Mouse (Mus musculus): ENCODE measurements around the gene Mrgprd. TPM values are rescaled to one million over a fixed set of nuclear protein-coding genes. Genes with fewer than 3 reads are reported as not detected.

The Mrgprd gene
- polyA plus RNA-seq, 1 experiment = not detected

DNA sequence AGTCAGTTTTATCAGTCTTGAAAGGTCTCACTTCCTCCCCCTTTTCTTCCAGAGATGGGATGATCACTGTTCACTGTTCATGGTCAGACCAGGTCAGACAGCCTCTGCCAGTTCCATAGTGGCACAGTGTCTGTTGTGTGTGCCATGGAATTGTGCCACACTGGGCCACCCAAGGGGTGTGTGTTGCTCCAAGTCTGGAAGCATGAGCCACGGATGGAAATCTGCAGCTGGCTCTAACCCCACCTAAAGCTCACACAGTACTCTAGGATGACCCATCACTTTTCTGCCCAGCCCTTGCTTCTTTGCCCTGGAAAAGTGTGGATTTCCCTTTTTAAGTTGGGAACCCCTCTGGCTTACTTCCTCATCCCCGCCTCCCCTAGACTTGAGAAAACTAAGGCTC is 10.5 kb upstream of the Mrgprd start:
- H3ac ChIP-seq (ENCODE audit: control insufficient read depth, insufficient read length) = no peak overlapping the region
- no peak overlapping the region for H3K4me2 ChIP-seq (ENCODE audit: low read depth)
- no peaks in the 10 kb centered on the region for H3K27me3 ChIP-seq (ENCODE audit: control insufficient read depth, insufficient read depth, insufficient read length)
- H3K4me3 ChIP-seq = no peak overlapping the region
- no peaks in the 10 kb centered on the region for H3K36me3 ChIP-seq (ENCODE audit: control insufficient read depth, insufficient read depth)
- TF ChIP-seq MYOD1 (IDR thresholded peaks at IDR 0.05; ENCODE audit: control insufficient read depth in 1 of 3, insufficient read length in 2 of 3, low read depth in 2 of 3) (no peak), POLR2AphosphoS2 (IDR thresholded peaks at IDR 0.05; ENCODE audit: insufficient read length, low read depth) (no peak), USF1 (IDR thresholded peaks at IDR 0.05; ENCODE audit: low read depth) (no peak), REST (IDR thresholded peaks at IDR 0.05; ENCODE audit: insufficient read depth, insufficient read length) (no peak)
- H3K79me2 ChIP-seq (ENCODE audit: control insufficient read depth, insufficient read depth) = no peaks in the 10 kb centered on the region

DNA sequence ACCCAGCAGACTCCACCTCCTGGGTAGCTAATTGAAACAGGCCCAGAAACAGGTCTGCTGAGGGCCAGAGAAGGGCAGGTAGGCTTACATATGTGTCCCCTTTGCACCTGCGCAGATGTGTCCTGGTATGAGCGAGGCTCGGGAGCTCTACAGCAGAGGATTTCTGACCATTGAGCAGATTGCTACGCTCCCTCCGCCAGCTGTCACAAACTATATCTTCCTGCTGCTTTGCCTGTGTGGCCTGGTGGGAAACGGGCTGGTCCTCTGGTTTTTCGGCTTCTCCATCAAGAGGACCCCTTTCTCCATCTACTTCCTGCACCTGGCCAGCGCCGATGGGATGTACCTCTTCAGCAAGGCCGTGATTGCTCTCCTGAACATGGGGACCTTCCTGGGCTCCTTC is 7.0 kb upstream of the Mrgprd start:
- Histone ChIP-seq H3K4me2 (ENCODE audit: low read depth) (no peak overlapping the region), H3K4me3 (no peak overlapping the region), H3K36me3 (ENCODE audit: control insufficient read depth, insufficient read depth) (no peaks in the 10 kb centered on the region), H3K79me2 (ENCODE audit: control insufficient read depth, insufficient read depth) (no peaks in the 10 kb centered on the region), H3K27me3 (ENCODE audit: control insufficient read depth, insufficient read depth, insufficient read length) (no peaks in the 10 kb centered on the region), H3ac (ENCODE audit: control insufficient read depth, insufficient read length) (no peak overlapping the region)
- TF ChIP-seq TCF3 (IDR thresholded peaks at IDR 0.05; ENCODE audit: insufficient read length, low read depth) = no peak
- TF ChIP-seq POLR2A (IDR thresholded peaks at IDR 0.05; ENCODE audit: insufficient read length, low read depth) = no peak
- TF ChIP-seq MAX (IDR thresholded peaks at IDR 0.05; ENCODE audit: low read depth) = no peak
- no peak for TF ChIP-seq E2F4 (IDR thresholded peaks at IDR 0.05; ENCODE audit: insufficient read depth)
- no peak for TF ChIP-seq USF1 (IDR thresholded peaks at IDR 0.05; ENCODE audit: low read depth)
- TF ChIP-seq POLR2AphosphoS2 (IDR thresholded peaks at IDR 0.05; ENCODE audit: insufficient read length, low read depth) = no peak
- TF ChIP-seq MYOG (IDR thresholded peaks at IDR 0.05; ENCODE audit: control insufficient read depth in 1 of 3, insufficient read depth in 1 of 3, insufficient read length in 2 of 3, low read depth in 2 of 3) = no peak
- TF ChIP-seq MYOD1 (IDR thresholded peaks at IDR 0.05; ENCODE audit: control insufficient read depth in 1 of 3, insufficient read length in 2 of 3, low read depth in 2 of 3) = no peak
- no peak for TF ChIP-seq REST (IDR thresholded peaks at IDR 0.05; ENCODE audit: insufficient read depth, insufficient read length)
- no peak for TF ChIP-seq CEBPB (IDR thresholded peaks at IDR 0.05; ENCODE audit: insufficient read depth, poor library complexity, severe bottlenecking)
- TF ChIP-seq TCF12 (IDR thresholded peaks at IDR 0.05; ENCODE audit: insufficient read depth, poor library complexity, severe bottlenecking) = no peak
- TF ChIP-seq SRF (IDR thresholded peaks at IDR 0.05; ENCODE audit: control insufficient read depth, insufficient read length, low read depth) = no peak

DNA sequence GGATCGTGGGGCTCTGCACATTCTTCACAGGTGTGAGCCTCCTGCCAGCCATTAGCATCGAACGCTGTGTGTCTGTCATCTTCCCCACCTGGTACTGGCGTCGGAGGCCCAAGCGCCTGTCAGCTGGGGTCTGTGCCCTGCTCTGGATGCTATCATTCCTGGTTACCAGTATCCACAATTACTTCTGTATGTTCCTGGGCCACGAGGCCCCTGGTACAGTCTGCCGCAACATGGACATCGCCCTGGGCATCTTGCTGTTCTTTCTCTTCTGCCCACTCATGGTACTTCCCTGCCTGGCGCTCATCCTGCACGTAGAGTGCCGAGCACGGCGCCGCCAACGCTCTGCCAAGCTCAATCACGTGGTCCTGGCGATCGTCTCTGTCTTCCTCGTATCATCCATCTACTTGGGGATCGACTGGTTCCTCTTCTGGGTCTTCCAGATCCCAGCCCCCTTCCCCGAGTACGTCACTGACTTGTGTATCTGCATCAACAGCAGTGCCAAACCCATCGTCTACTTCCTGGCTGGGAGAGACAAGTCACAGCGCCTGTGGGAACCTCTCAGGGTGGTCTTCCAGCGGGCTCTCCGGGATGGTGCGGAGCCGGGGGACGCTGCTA is 6.5 kb upstream of the Mrgprd start:
- Histone ChIP-seq H3ac (ENCODE audit: control insufficient read depth, insufficient read length) (no peak overlapping the region), H3K4me3 (no peak overlapping the region), H3K4me2 (ENCODE audit: low read depth) (no peak overlapping the region), H3K36me3 (ENCODE audit: control insufficient read depth, insufficient read depth) (no peaks in the 10 kb centered on the region), H3K27me3 (ENCODE audit: control insufficient read depth, insufficient read depth, insufficient read length) (no peaks in the 10 kb centered on the region), H3K79me2 (ENCODE audit: control insufficient read depth, insufficient read depth) (no peaks in the 10 kb centered on the region)
- TF ChIP-seq MYOG (IDR thresholded peaks at IDR 0.05; ENCODE audit: control insufficient read depth in 1 of 3, insufficient read depth in 1 of 3, insufficient read length in 2 of 3, low read depth in 2 of 3) = no peak

DNA sequence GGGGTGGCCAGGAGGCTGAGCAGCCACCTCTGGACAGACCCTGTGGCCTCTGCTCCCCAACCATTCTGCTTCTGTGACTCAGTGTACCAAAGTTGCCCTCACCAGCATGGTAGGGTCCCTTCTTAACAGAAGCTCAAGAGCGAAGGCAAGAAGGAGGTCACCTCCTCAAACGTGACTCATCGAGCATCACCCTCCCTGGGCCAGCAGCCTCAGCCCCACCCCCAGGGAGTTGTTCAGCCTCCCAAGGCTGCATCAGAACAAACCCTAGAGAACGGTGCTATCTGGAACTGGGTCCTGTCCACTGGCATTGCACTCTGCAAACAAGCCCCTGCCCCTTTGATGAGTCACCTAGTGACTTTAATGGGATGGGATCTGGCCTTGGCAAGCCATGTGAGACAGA is 5.8 kb upstream of the Mrgprd start:
- H3K4me2 ChIP-seq (ENCODE audit: low read depth) = no peak overlapping the region
- H3ac ChIP-seq (ENCODE audit: control insufficient read depth, insufficient read length) = no peak overlapping the region
- no peak overlapping the region for H3K4me3 ChIP-seq
- no peaks in the 10 kb centered on the region for H3K36me3 ChIP-seq (ENCODE audit: control insufficient read depth, insufficient read depth)
- H3K79me2 ChIP-seq (ENCODE audit: control insufficient read depth, insufficient read depth) = no peaks in the 10 kb centered on the region
- TF ChIP-seq CEBPB (IDR thresholded peaks at IDR 0.05; ENCODE audit: insufficient read depth, poor library complexity, severe bottlenecking) = no peak
- TF ChIP-seq MYOG (IDR thresholded peaks at IDR 0.05; ENCODE audit: control insufficient read depth in 1 of 3, insufficient read depth in 1 of 3, insufficient read length in 2 of 3, low read depth in 2 of 3) = no peak
- TF ChIP-seq MYOD1 (IDR thresholded peaks at IDR 0.05; ENCODE audit: control insufficient read depth in 1 of 3, insufficient read length in 2 of 3, low read depth in 2 of 3) = no peak
- no peak for TF ChIP-seq POLR2AphosphoS2 (IDR thresholded peaks at IDR 0.05; ENCODE audit: insufficient read length, low read depth)
- TF ChIP-seq E2F4 (IDR thresholded peaks at IDR 0.05; ENCODE audit: insufficient read depth) = no peak
- TF ChIP-seq TCF12 (IDR thresholded peaks at IDR 0.05; ENCODE audit: insufficient read depth, poor library complexity, severe bottlenecking) = no peak
- TF ChIP-seq TCF3 (IDR thresholded peaks at IDR 0.05; ENCODE audit: insufficient read length, low read depth) = no peak
- TF ChIP-seq MAX (IDR thresholded peaks at IDR 0.05; ENCODE audit: low read depth) = no peak
- no peak for TF ChIP-seq POLR2A (IDR thresholded peaks at IDR 0.05; ENCODE audit: insufficient read length, low read depth)
- TF ChIP-seq REST (IDR thresholded peaks at IDR 0.05; ENCODE audit: insufficient read depth, insufficient read length) = no peak
- TF ChIP-seq SRF (IDR thresholded peaks at IDR 0.05; ENCODE audit: control insufficient read depth, insufficient read length, low read depth) = no peak
- TF ChIP-seq USF1 (IDR thresholded peaks at IDR 0.05; ENCODE audit: low read depth) = no peak
- H3K27me3 ChIP-seq (ENCODE audit: control insufficient read depth, insufficient read depth, insufficient read length) = no peaks in the 10 kb centered on the region

DNA sequence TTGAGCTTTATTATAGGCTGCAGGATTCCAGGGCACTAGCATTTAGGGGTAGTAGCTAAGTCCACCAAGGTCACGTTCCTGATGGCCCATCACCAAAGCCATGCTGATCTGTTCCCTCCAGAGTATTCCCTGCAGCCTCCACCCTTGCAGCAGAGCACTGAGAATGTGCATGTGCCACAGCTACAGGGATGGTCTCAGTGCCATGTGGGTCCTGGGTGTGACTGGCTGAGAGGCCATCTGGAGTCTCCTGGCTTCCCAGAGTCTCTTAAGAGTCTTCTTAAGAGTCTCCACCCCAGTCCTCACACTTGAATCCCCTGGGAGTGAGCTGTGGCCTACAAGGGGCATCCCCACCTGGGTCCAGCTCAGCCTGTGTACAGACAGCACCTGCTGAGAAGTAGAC is 4.8 kb upstream of the Mrgprd start:
- no peaks in the 10 kb centered on the region for H3K27me3 ChIP-seq (ENCODE audit: control insufficient read depth, insufficient read depth, insufficient read length)
- H3K4me3 ChIP-seq = no peak overlapping the region
- H3K36me3 ChIP-seq (ENCODE audit: control insufficient read depth, insufficient read depth) = no peaks in the 10 kb centered on the region
- H3K79me2 ChIP-seq (ENCODE audit: control insufficient read depth, insufficient read depth) = no peaks in the 10 kb centered on the region
- TF ChIP-seq CEBPB (IDR thresholded peaks at IDR 0.05; ENCODE audit: insufficient read depth, poor library complexity, severe bottlenecking) (no peak), MYOG (IDR thresholded peaks at IDR 0.05; ENCODE audit: control insufficient read depth in 1 of 3, insufficient read depth in 1 of 3, insufficient read length in 2 of 3, low read depth in 2 of 3) (no peak), REST (IDR thresholded peaks at IDR 0.05; ENCODE audit: insufficient read depth, insufficient read length) (no peak), TCF12 (IDR thresholded peaks at IDR 0.05; ENCODE audit: insufficient read depth, poor library complexity, severe bottlenecking) (no peak), SRF (IDR thresholded peaks at IDR 0.05; ENCODE audit: control insufficient read depth, insufficient read length, low read depth) (no peak), E2F4 (IDR thresholded peaks at IDR 0.05; ENCODE audit: insufficient read depth) (no peak), TCF3 (IDR thresholded peaks at IDR 0.05; ENCODE audit: insufficient read length, low read depth) (no peak), MYOD1 (IDR thresholded peaks at IDR 0.05; ENCODE audit: control insufficient read depth in 1 of 3, insufficient read length in 2 of 3, low read depth in 2 of 3) (no peak), POLR2AphosphoS2 (IDR thresholded peaks at IDR 0.05; ENCODE audit: insufficient read length, low read depth) (no peak), MAX (IDR thresholded peaks at IDR 0.05; ENCODE audit: low read depth) (no peak), USF1 (IDR thresholded peaks at IDR 0.05; ENCODE audit: low read depth) (no peak), POLR2A (IDR thresholded peaks at IDR 0.05; ENCODE audit: insufficient read length, low read depth) (no peak)
- no peak overlapping the region for H3ac ChIP-seq (ENCODE audit: control insufficient read depth, insufficient read length)
- no peak overlapping the region for H3K4me2 ChIP-seq (ENCODE audit: low read depth)

Data from myocyte (in vitro differentiated cells).